Mouse (Mus musculus): Measurements from ENCODE around the gene Hist1h2ad.
A peak's percentile ranks its signal among the peaks of the same experiment; 100 is the strongest.
"Not testable (repeated sequence)": the region's sequence is repeated elsewhere in the genome, so short reads cannot be mapped to it uniquely, and the experiment has no call there.

Hist1h2ad gene

GRCm38 (mm10) chr13:23573898-23574524 lies at the start of gene Hist1h2ad, which contains the start of gene Hist1h2bf:
Gene Hist1h2ad, plus strand, starts transcription at chr13:23574381.
Gene Hist1h2bf, minus strand, starts transcription at chr13:23574196.
- peak; percentile 88 to 98 for DNase-seq (ENCODE audit: low spot score in 2 of 2)

GRCm38 (mm10) chr13:23524654-23525053 lies 49.5 kb upstream of the Hist1h2ad start:
- DNase-seq (ENCODE audit: low spot score in 2 of 2) = peak; percentile 68 to 79

- DNase-seq (ENCODE audit: low spot score in 2 of 2) = no peak
Measured at GRCm38 (mm10) chr13:23525901-23526300, 48.3 kb upstream of the Hist1h2ad start.

GRCm38 (mm10) chr13:23526312-23526711 lies 47.9 kb upstream of the Hist1h2ad start:
- peak; percentile 96 to 97 for DNase-seq (ENCODE audit: low spot score in 2 of 2)

GRCm38 (mm10) chr13:23529005-23529404 lies 45.2 kb upstream of the Hist1h2ad start:
- DNase-seq (ENCODE audit: low spot score in 2 of 2) = no peak

GRCm38 (mm10) chr13:23529480-23530165 lies 44.6 kb upstream of the Hist1h2ad start:
- no peak for DNase-seq (ENCODE audit: low spot score in 2 of 2)

- peak; percentile 74 to 86 for DNase-seq (ENCODE audit: low spot score in 2 of 2)
Measured at GRCm38 (mm10) chr13:23530181-23530900, 43.8 kb upstream of the Hist1h2ad start.

- DNase-seq (ENCODE audit: low spot score in 2 of 2) = peak; percentile 97 to 99
Measured at GRCm38 (mm10) chr13:23530901-23531875, 43.0 kb upstream of the Hist1h2ad start, which contains the start of gene Hist1h4h. Gene Hist1h4h, plus strand, starts transcription at chr13:23531050.

GRCm38 (mm10) chr13:23532262-23533075 lies 41.7 kb upstream of the Hist1h2ad start:
- DNase-seq (ENCODE audit: low spot score in 2 of 2) = no peak

GRCm38 (mm10) chr13:23533560-23534367 lies 40.4 kb upstream of the Hist1h2ad start, which contains the start of gene Hist1h2af:
Gene Hist1h2af, plus strand, starts transcription at chr13:23533906.
- peak; percentile 64 to 87 for DNase-seq (ENCODE audit: low spot score in 2 of 2)

- no peak for DNase-seq (ENCODE audit: low spot score in 2 of 2)
Measured at GRCm38 (mm10) chr13:23534368-23535131, 39.6 kb upstream of the Hist1h2ad start.

GRCm38 (mm10) chr13:23535137-23536075 lies 38.8 kb upstream of the Hist1h2ad start, which contains the start of gene Hist1h3g:
Gene Hist1h3g, plus strand, starts transcription at chr13:23535422.
- DNase-seq (ENCODE audit: low spot score in 2 of 2) = peak; percentile 87 to 95

- no peak for DNase-seq (ENCODE audit: low spot score in 2 of 2)
Measured at GRCm38 (mm10) chr13:23536076-23536822, 37.9 kb upstream of the Hist1h2ad start.

- no peak for DNase-seq (ENCODE audit: low spot score in 2 of 2)
Measured at GRCm38 (mm10) chr13:23537006-23537710, 37.0 kb upstream of the Hist1h2ad start.

- DNase-seq (ENCODE audit: low spot score in 2 of 2) = no peak
Measured at GRCm38 (mm10) chr13:23538249-23538648, 35.9 kb upstream of the Hist1h2ad start.

GRCm38 (mm10) chr13:23539821-23540220 lies 34.4 kb upstream of the Hist1h2ad start:
- DNase-seq (ENCODE audit: low spot score in 2 of 2) = not testable (repeated sequence)
